Mouse (Mus musculus) NIH3T3 (cell line): ENCODE measurements around the gene 2200002D01Rik.

Experiments used
- DNase-seq: peaks from one replicate; pipeline ENCODE4 v3.0.0-alpha.2; 2012; ENCODE audit warnings: low read depth

2200002D01Rik gene

GRCm38 (mm10) chr7:29279261-29279660, 31.0 kb upstream of the 2200002D01Rik start:
- no peak for DNase-seq

GRCm38 (mm10) chr7:29277510-29277909, 29.2 kb upstream of the 2200002D01Rik start:
- DNase-seq = peak; percentile 29

- DNase-seq = no peak
Observed at GRCm38 (mm10) chr7:29276715-29277114, 28.4 kb upstream of the 2200002D01Rik start.

GRCm38 (mm10) chr7:29271687-29272465, 23.6 kb upstream of the 2200002D01Rik start:
- DNase-seq = peak; percentile 70

GRCm38 (mm10) chr7:29270445-29270844, 22.2 kb upstream of the 2200002D01Rik start:
- no peak for DNase-seq

- DNase-seq = no peak
Observed at GRCm38 (mm10) chr7:29266931-29267330, 18.7 kb upstream of the 2200002D01Rik start.

GRCm38 (mm10) chr7:29265636-29266035, 17.4 kb upstream of the 2200002D01Rik start:
- no peak for DNase-seq

- no peak for DNase-seq
Observed at GRCm38 (mm10) chr7:29263831-29264230, 15.6 kb upstream of the 2200002D01Rik start.

- DNase-seq = no peak
Observed at GRCm38 (mm10) chr7:29262151-29262550, 13.9 kb upstream of the 2200002D01Rik start.

GRCm38 (mm10) chr7:29259781-29260730, 11.8 kb upstream of the 2200002D01Rik start:
- no peak for DNase-seq

- DNase-seq = peak; percentile 59
Observed at GRCm38 (mm10) chr7:29257368-29257767, 9.1 kb upstream of the 2200002D01Rik start.

- DNase-seq = no peak
Observed at GRCm38 (mm10) chr7:29255875-29256274, 7.6 kb upstream of the 2200002D01Rik start.

GRCm38 (mm10) chr7:29253842-29254241, 5.6 kb upstream of the 2200002D01Rik start:
- no peak for DNase-seq

- DNase-seq = no peak
Observed at GRCm38 (mm10) chr7:29251166-29251565, 2.9 kb upstream of the 2200002D01Rik start.

- peak; percentile 28 for DNase-seq
Observed at GRCm38 (mm10) chr7:29247706-29248105, 560 bp downstream of the 2200002D01Rik start.

GRCm38 (mm10) chr7:29247314-29247700, 959 bp downstream of the 2200002D01Rik start:
- peak; percentile 85 for DNase-seq

GRCm38 (mm10) chr7:29246619-29247313, 1.5 kb downstream of the 2200002D01Rik start:
- DNase-seq = no peak

- DNase-seq = peak; percentile 35
Observed at GRCm38 (mm10) chr7:29246015-29246414, 2.3 kb downstream of the 2200002D01Rik start.

- peak; percentile 52 for DNase-seq
Observed at GRCm38 (mm10) chr7:29244732-29245416, 3.4 kb downstream of the 2200002D01Rik start.

- DNase-seq = peak; percentile 100
Observed at GRCm38 (mm10) chr7:29238019-29238967, 10.0 kb downstream of the 2200002D01Rik start, which contains the start of gene Yif1b. Gene Yif1b (plus strand): TSS chr7:29238329.
